Mouse (Mus musculus) right cerebral cortex, postnatal 14 days (tissue): ENCODE data around the gene Zfr.

Source experiments
- DNase-seq: peaks from one replicate; pipeline ENCODE4 v3.0.0; 2022

Zfr gene

DNA sequence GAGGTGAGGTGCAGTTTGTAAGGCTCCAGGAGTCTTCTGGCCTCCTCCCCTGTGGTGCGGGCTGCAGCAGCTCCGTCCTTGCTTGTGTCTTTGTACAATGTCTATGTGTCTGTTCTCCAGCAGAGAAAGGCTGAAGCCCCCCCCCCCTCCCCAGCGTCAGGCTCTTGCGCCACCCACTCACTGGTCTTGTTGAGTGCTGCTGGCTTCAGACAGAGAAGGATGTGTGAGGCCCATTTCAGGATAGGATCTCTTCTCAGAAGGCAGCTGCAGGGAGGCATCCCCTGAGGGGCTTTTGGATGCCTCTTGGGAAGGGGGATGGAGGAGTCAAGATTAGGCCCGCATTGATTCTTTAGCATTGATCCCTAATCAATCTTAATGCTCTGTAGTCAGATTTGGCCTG is 100.2 kb downstream of the Zfr start:
- no peak for DNase-seq

DNA sequence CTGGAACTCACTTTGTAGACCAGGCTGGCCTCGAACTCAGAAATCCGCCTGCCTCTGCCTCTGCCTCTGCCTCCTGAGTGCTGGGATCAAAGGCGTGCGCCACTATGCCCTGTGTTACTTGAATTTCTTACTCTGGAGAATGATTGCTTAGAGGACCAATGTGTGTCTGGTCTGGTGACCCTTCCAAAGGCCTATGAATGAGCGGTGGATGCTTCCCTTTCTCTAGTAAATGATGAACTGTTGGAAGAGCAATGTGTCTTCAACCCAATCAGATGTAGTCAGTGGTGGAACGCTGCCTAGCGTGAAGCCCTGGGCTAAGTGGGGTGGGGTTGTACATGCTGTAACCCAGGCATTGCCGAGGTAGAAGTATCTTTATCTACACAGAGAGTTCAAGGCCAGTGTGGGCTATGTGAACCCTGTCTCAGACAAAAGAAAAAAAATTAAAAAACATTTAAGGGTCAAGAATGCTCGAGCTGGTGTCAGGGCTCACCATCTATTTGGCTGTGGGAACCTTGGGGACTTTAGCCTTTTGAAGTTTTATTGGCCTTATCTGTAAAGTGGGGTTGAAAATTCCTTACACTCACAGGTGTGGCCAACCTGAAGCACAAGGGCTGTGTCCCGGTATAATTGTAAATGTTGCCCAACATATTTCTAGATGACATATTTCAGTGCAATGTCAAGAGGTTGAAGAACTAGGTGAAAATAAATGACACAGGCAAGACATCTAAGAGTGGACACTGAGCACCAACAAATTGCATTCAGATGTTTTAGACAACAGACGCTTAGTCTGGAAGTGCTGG is 101.2 kb downstream of the Zfr start:
- DNase-seq = no peak

DNA sequence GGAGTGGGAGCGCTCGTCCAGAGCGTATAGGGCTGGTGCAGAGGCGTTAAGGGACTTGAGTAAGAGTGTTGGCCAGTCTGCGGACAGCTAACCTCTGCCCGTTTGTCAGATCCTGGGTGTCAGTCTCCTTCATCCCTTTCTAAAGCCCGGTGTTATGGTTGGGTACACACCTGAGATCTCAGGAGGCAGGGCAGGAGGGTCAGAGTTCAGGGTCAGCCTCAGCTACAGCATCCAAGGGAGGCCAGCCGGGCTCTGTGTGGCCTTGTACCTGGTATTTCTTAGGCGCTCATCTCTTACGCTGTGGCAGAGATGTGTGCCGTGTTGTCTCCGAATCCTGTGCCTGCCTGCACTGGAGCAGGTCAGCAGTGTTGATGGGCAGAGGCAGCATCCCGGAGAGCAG is 103.5 kb downstream of the Zfr start:
- DNase-seq = no peak

DNA sequence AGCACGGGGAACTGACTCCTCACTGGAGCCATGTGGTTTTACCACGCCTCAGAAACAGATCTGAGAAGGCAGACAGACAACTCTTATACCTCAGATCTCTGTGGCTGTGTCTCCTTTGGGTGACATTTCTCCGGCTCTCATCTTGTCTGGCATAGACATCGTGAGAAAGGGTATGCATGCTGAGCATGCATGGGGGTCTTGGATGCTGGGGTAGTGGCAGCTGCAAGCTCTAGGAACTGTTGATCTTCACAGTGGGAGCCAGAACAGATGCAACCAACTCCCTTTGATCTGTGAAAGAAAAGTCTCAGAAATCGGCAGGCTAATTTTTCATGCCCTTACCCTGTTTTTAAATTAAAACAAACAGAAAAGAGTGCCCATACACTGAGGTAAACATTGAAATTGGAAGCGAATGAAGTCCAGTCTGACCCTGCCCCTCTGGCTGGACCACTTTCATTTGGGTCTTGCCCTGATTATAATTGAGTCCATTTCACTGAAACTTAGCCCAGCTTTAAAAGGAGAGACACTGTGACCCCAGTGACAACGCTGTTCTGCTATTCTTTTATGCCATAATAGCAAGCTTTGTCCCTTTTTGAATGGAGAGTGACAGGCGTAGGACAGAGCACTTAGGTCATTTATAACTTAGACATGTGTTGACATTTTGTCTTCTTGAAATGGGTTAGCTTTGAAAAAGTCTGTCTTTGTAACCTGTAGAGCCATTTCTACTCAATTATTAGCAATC is 105.1 kb downstream of the Zfr start:
- no peak for DNase-seq

DNA sequence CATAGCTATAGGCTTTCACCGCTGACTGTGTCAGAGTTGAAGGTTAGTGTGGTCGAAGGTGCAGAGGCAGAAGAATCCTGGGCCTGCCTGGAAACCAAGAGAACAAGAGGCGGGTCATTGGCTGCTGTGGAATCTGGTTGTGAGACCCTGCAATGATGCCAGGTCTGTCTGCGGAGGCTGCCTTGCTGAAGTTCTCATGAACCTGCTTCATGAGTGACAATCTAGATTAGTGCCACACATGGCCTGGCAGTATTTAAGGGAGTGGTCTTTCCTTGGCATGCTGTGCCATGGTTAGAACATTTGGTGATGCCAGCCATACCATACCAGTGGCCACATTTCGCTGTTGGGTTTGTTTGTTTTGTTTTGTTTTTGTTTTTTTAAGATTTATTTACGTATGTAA is 105.8 kb downstream of the Zfr start:
- no peak for DNase-seq

DNA sequence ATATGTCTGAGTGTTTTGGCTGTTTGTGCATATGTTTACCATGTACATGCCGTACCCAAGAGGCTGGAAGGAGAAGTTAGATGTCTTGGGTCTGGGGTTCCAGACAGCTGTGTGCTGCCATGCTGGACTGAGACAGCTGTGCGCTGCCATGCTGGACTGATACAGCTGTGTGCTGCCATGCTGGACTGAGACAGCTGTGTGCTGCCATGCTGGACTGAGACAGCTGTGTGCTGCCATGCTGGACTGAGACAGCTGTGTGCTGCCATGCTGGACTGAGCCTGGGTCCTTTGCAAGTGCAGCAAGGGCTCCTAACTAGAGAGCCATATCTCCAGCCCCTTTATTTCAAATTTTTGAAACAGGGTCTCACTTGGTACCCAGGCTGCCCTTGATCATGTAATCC is 106.6 kb downstream of the Zfr start:
- no peak for DNase-seq

DNA sequence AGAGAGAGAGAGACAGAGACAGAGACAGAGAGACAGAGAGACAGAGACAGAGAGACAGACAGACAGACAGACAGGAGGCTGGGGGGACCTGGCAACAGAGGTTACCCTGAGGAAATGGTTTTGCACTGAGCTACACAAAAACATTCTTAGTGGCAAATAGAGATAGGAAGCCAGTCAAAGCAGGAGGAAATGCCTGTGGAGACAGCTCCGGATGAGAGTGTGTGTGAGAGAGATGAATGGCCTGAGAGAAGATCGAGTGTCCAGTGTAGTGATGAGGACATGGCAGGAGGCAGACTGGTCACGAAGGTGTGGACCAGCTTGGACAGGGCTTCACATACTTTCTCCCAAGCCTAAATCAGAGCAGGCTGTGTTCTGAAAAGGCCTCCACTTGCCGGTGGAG is 107.4 kb downstream of the Zfr start:
- no peak for DNase-seq

DNA sequence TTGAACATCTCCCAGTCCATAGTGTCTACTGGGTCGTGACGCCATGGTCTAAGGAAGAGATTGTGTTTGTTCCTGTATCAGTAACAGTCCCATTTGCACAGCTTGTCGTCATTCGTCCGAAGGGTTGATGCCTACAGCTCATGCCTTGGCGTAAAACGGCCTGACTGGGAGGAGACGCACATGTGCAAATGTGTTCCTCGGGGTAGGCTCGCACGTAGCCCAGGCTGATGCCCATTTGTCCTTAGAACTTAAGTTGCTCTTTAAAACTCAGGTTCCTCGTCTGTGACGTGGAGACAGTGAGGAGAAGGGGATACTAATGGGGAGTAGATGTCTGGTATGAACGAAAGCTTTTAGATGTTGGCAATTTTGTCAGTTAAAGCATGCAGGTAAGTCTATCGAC is 109.3 kb downstream of the Zfr start:
- DNase-seq = no peak

DNA sequence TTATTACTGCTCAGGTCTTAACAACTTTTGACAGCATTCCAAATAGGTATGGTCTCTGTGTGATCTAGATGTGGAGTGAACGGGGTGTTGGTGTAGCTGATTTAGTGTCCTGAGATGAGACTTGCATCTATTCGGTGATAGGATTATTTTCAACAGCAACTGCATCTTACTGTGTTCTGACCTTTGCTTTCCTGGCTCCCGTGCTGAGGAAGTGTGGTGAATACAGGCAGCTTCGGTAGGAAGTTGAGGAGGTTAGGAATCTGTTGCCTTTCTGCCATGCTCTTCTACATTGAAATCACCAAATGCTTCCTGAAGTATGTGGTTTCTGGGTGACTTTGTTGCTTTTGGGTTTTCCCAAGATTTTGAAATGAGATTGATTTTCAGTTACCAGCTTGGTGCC is 109.7 kb downstream of the Zfr start:
- no peak for DNase-seq

DNA sequence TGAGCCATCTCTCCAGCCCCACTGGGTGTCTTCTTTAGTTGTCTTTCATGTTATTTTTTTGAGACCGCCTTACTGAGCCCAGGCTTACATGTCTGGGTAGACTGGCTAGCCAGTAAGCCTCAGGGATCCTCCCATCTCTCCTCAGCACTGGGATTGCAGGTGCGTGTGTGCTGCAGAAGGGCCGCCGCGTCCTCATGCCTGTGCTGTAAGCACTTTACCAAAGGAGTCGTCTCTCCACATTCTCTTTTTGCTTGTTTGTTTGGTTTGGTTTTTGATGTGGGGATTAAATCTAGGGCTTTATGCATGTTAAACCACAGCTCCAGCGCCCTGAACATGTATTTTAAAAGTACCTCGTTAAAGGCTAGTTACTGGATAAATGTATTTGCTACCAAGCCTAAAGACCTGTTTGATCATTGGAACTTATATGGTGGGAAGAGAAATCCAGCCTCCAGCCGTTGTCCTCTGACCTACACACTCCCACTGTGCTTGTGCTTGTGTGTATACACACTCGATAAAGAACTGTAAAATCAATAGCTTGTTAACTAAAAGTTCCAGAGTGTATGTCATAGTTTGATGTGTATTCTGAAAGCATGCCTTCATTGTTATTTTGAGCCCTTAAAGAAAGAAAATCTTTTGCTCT is 112.1 kb downstream of the Zfr start:
- no peak for DNase-seq

DNA sequence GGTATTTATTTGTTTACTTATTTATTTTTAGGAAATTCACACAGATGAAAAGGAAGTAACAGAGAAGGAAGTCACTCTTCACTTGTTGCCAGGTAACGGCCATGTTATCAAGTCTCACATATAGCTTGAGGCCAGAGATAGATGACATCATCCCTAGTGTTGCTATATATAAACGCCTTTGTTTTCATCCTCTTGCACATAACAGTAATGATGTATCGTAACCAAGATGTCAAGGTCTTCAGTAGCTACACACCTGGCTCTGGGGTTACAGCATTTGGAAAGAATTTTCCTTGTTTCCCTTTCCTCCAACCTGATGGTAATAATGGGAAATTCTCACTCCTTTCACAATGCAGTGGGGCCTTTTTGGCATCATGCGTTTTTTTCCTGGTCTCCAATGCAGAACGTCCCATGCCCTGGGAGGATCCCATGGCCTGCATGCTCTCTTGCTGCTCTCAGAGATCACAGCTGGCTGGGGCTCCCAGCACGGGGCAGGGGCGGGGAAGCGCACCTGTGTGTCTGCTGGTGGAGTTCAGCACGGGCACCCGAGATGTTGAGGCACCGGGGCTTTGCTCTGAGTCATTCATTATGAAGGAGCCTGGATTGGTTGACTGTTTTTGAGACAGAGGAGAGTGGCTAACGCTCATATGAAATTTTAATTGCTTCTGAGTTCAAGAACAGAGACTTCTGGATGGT is 112.8 kb downstream of the Zfr start:
- no peak for DNase-seq

DNA sequence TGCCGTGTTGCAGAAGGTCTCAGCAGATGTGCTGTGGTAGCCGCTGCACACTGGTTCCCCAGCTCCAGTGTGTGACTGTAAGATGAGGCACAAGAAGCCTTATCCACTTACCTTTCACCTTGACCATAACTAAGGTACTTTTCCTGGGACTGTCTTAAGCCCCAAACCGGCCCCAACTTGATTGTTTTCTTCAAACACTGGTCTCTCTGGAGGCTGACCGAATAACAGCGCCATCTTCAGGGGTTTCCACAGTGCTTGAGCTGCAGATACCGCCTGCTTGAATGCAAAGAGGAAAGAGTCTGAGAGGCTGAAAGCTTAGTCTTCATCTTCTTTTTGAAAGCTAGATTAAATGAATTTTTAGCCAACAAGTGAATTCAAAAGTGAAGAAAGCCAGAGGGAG is 113.8 kb downstream of the Zfr start:
- DNase-seq = no peak

DNA sequence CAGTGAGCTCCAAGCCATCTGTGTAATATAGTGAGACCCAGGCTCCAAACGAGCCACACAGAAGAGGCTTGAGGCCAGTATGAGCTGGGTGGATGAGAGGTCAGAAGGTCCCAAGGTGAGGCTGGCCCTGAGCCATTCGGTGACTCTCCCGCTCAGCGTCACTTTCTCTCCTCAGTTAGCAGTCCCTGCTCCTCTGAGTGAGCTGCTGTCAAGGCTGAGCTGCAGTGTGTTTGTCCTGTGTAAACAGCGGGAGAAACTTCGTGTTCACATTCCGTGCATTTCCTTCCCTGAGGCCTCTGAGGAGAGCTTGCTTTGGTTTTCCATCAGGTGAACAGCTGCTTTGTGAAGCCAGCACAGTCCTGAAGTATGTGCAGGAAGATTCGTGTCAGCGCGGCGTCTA is 114.8 kb downstream of the Zfr start:
- DNase-seq = no peak

DNA sequence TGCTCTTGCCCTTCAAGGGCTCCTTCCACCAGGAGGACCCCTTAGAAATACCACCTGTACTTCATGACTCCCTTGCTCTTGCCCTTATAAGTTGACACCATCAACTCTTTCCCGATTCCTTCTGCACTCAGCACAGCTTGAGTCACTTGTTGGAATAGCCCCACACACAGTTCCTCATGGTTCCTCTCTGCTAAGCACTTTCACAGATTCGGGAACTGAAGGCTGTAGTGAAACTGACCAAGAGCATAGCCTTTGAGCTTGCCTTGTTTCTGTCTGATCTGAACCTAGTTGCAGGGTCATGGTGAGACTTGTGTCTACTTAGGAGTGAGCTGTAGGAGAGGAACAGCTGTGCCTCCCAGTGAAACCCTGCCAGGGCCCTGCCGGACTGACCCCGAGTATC is 115.4 kb downstream of the Zfr start:
- DNase-seq = no peak
